Mouse (Mus musculus) CD8-positive naive resting alpha-beta T cell, adult 57 days (primary cell): Measurements from ENCODE around the gene Nr1d2. TPM values are rescaled to one million over a fixed set of nuclear protein-coding genes. Genes with fewer than 3 reads are reported as not detected.

ENCODE experiments used
- total RNA-seq: library from RNA; stranded (reverse); gene quantifications from one replicate; pipeline ENCODE4 v1.2.4, GENCODE M21; 2023

Gene Nr1d2
- 108 TPM for total RNA-seq

GRCm38 (mm10) chr14:18238750-18239731, at the start of gene Nr1d2:
Gene Nr1d2, minus strand, starts transcription at chr14:18239127.

GRCm38 (mm10) chr14:18270529-18271441, 31.9 kb upstream of the Nr1d2 start, which contains the start of the genes Nkiras1 and Rpl15:
Gene Nkiras1, plus strand, starts transcription at chr14:18271136.
Gene Rpl15, minus strand, starts transcription at chr14:18271391.

Other genes starting within 250 kb of the Nr1d2 start
- 16.9 TPM for gene Nkiras1, start 32.0 kb upstream of the Nr1d2 start, total RNA-seq
- 1,987 TPM for gene Rpl15, start 32.3 kb upstream of the Nr1d2 start, total RNA-seq
- gene Ube2e1, start 92.7 kb upstream of the Nr1d2 start, total RNA-seq: 65.4 TPM